In the genomic region with DNA sequence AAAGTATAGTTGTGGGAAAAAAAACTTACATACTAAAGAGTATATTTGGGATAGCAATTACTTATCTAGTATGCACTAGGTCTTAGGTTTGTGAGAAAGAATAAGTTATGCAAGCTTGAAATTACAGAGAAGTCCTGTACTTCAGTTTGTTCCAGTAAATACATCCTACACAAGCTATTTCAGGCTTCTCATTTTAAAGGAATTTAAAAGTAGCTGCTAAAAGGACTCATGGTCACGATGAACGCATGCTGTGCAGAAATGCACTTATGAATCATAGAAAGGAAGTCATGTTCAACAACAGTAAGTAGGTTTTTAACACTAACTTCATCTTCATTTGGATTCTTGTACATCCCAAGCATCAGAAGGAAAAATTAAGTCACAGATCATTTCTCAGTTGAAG, we compare ENCODE assay signal across 16 mouse cellular contexts.
"Had no signal": no experiment of that assay in that cellular context is flagged by ENCODE, and none has a peak within 500 bp of the region (broad histone marks: within the 10 kb centered on the region; RNA-seq: fewer than 3 reads in every experiment).

No protein-coding gene starts in this region.

- H3K27ac ChIP-seq: limb, embryonic 10.5 days; liver, embryonic 15.5 days; neural tube, embryonic 15.5 days had no signal

- H3K4me3 ChIP-seq: limb, embryonic 10.5 days; liver, embryonic 15.5 days; myocyte; neural tube, embryonic 15.5 days had no signal

- ATAC-seq: inflammation-experienced regulatory T-cells, adult 6 months; intestine, postnatal 0 days; lung, postnatal 0 days had no signal

- H3K36me3 ChIP-seq: limb, embryonic 10.5 days; liver, embryonic 15.5 days; neural tube, embryonic 15.5 days had no signal

- H3K4me2 ChIP-seq: liver, embryonic 11.5 days; liver, embryonic 15.5 days; neural tube, embryonic 15.5 days had no signal

- DNase-seq: kidney, adult 8-10 months; kidney, postnatal 25 days; lung, adult 2 months; lung, postnatal 36 days; midbrain, embryonic 14.5 days; right cerebral cortex, postnatal 25 days; spleen, adult 18-20 months; thymus, postnatal 36 days had no signal

- H3K27me3 ChIP-seq: liver, embryonic 15.5 days; neural tube, embryonic 15.5 days had no signal

- H3K9ac ChIP-seq: liver, embryonic 15.5 days; neural tube, embryonic 15.5 days had no signal

- H3K9me3 ChIP-seq: limb, embryonic 10.5 days; liver, embryonic 15.5 days had no signal

- H3K4me1 ChIP-seq: limb, embryonic 10.5 days; liver, embryonic 15.5 days; neural tube, embryonic 15.5 days had no signal
